Mouse (Mus musculus) heart, embryonic 14.5 days (tissue): Measurements from ENCODE around the gene Anp32a. TPM values are rescaled to one million over a fixed set of nuclear protein-coding genes. Genes with fewer than 3 reads are reported as not detected.

ENCODE experiments used
- ATAC-seq: fragments of 200-750 bp; cut with Nextera tagmentation; 2 replicates; pipeline ENCODE4 v1.8.0; 2017; ENCODE audit warnings: low read depth, moderate TSS enrichment; ENCODE audit not compliant: insufficient number of reproducible peaks, insufficient read depth, low FRiP score
- H3K27ac ChIP-seq, 2 experiments: fragments of 200-500 bp in 1 of 2; fragments of 300-500 bp in 1 of 2; sonication (generic) in 1 of 2; replicated peaks in 1 of 2; 2 replicates each; pipeline ENCODE4 v1.5.1; 2012 to 2014; ENCODE audit warnings: low read depth in 2 of 2, low read length in 2 of 2, control low read depth in 1 of 2, mild to moderate bottlenecking in 1 of 2, mixed read lengths in 1 of 2; ENCODE audit not compliant: control insufficient read depth in 1 of 2, insufficient read depth in 1 of 2
- H3K27me3 ChIP-seq: fragments of 300-500 bp; sonication (generic); 2 replicates; pipeline ENCODE4 v1.6.1; 2014; ENCODE audit warnings: mild to moderate bottlenecking, low read length, control low read depth; ENCODE audit not compliant: control insufficient read depth, insufficient read depth
- H3K36me3 ChIP-seq: fragments of 300-500 bp; sonication (generic); 2 replicates; pipeline ENCODE4 v1.6.1; 2014; ENCODE audit warnings: mild to moderate bottlenecking, control low read depth, low read length, mixed read lengths; ENCODE audit not compliant: control insufficient read depth, insufficient read depth
- H3K4me1 ChIP-seq, 2 experiments: fragments of 200-500 bp in 1 of 2; fragments of 300-500 bp in 1 of 2; sonication (generic) in 1 of 2; 2 replicates each; pipeline ENCODE4 v1.6.1; 2012 to 2014; ENCODE audit warnings: low read length in 2 of 2, control low read depth in 1 of 2, mixed read lengths in 1 of 2; ENCODE audit not compliant: control insufficient read depth in 2 of 2, insufficient read depth in 2 of 2
- H3K4me2 ChIP-seq: fragments of 300-500 bp; sonication (generic); 2 replicates; pipeline ENCODE4 v1.6.1; 2014; ENCODE audit warnings: mild to moderate bottlenecking, low read length
- H3K4me3 ChIP-seq, 2 experiments: fragments of 200-500 bp in 1 of 2; fragments of 300-500 bp in 1 of 2; sonication (generic) in 1 of 2; 2 replicates each; pipeline ENCODE4 v1.5.1; 2012 to 2014; ENCODE audit warnings: low read length in 2 of 2, mild to moderate bottlenecking in 2 of 2, control low read depth in 1 of 2, low read depth in 1 of 2, moderate library complexity in 1 of 2; ENCODE audit not compliant: control insufficient read depth in 1 of 2, insufficient read depth in 1 of 2
- H3K9ac ChIP-seq: fragments of 300-500 bp; sonication (generic); 2 replicates; pipeline ENCODE4 v1.6.1; 2014; ENCODE audit warnings: mild to moderate bottlenecking, low read length
- H3K9me3 ChIP-seq: fragments of 300-500 bp; sonication (generic); 2 replicates; pipeline ENCODE4 v1.6.1; 2016; ENCODE audit warnings: low read length, control low read depth; ENCODE audit not compliant: control insufficient read depth
- WGBS: fragments of 180-500 bp; shearing (Covaris S2); extraction: QIAGEN DNeasy Blood & Tissue Kit; methylation state at CpG from one replicate; pipeline ENCODE4 v1.1.7; 2014; 5-methylcytosine and 5-hydroxymethylcytosine counted together
- polyA plus RNA-seq: library from polyadenylated mRNA; unstranded; fragments of >200 nt; fragmentation: Nextera tagmentation; extraction: Ambion mirVana; gene quantifications from 2 replicates; pipeline ENCODE4 v1.2.1, GENCODE M21; 2014

The Anp32a gene
- polyA plus RNA-seq, 1 experiment from 2014 or later, result 92.8 TPM

DNA sequence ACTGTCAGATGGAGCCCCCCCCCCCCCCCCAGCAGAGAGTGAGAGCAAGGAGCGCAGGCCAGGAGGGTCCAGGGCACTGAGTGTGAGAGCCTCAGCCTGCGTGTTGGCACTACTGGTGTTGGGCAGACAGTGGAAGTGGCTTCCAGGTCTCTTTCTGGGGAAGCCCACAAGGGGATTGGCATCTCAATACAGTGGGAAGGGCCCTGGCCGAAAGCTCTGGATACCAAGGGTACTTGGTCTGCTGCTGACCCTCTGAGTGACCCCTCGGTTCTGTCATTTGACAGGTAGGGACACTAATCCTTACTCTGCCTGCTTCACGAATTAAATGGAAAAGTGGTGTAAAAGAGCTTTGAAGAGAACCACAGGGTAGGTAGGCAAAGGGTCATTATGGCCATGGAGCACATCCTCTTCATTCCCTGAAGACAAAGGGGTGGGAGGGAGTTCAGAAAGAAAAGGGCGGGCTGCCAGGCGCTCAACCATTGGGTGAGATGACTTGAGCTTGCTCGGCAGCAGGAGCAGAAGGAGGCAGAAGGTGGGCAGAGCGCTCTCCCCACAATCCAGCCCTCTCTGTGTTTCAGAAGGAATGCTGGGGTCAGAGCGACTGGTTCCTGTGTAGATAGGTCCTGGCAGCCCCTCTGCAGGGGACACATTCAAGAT, 79.3 kb downstream of the Anp32a start:
- Histone ChIP-seq H3K4me2 (peak overlapping the region; percentile 55; the same call in 1 of the 2 replicates), H3K9me3 (no peaks in the 10 kb centered on the region), H3K4me3 (0 out of 4 replicates have a peak overlapping the region, but pooled peaks of 1 of the 2 experiments have one; percentile 23), H3K27ac (peak overlapping the region; percentile 50 to 79; a peak in 2 of 4 replicates), H3K4me1 (peaks cover 24 to 41% of the 10 kb centered on the region in 2 experiments), H3K27me3 (no peaks in the 10 kb centered on the region), H3K9ac (peak overlapping the region; percentile 43; the same call in 1 of the 2 replicates), H3K36me3 (no peaks in the 10 kb centered on the region)
- no peak for ATAC-seq
- WGBS, result 64% methylated on average over 10 of the region's 10 CpGs

DNA sequence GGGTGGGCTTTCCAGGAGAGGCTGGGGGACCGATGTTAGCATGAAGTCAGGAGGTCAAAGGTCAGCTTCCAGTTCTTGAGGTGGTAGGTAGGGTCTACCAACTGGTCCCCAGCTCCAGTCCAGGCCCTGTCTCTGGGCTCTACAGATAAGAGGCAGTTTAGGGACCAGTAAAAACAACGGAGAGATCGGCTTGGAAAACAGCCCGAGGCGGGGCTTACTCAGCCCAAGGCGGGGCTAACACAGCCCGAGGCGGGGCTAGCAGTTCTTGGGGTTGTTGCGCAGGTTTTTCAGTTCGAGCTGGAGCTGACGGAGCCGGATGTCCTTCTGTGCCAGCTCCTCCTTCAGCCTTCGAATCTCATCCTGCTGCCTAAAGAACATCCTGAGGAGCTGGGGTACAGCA, 79.9 kb downstream of the Anp32a start:
- ATAC-seq, result peak; percentile 70
- Histone ChIP-seq H3K4me2 (peak overlapping the region; percentile 55), H3K27me3 (no peaks in the 10 kb centered on the region), H3K36me3 (no peaks in the 10 kb centered on the region), H3K4me1 (peaks cover 21 to 44% of the 10 kb centered on the region in 2 experiments), H3K4me3 (peak overlapping the region; percentile 2 to 23; a peak in 2 of 4 replicates), H3K27ac (peak overlapping the region; percentile 50 to 79), H3K9me3 (no peaks in the 10 kb centered on the region), H3K9ac (peak overlapping the region; percentile 43; the same call in 1 of the 2 replicates)
- 6% methylated on average over 13 of the region's 13 CpGs for WGBS

DNA sequence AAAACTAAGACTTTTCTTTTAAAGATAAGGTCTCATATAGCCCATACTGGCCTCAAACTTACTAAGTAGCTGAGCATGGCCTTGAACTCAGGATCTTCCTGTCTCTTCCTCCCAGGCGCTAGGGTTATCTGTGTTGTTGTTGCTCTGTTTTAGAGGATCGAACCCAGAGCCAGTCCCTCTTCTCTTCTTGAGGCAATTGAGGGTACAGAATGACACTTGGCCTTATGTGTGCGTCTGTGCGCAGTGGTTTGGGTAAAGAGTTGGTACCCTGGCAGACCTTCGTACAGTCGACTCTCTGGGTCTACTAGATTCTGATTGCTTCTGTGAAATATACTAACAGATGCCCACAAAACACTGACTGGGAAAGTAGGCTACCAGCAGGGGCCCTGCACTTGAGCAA, 80.8 kb downstream of the Anp32a start:
- 96% methylated on average over 6 of the region's 6 CpGs for WGBS
- ATAC-seq, result no peak
- Histone ChIP-seq H3K9me3 (no peaks in the 10 kb centered on the region), H3K9ac (no peak overlapping the region), H3K27me3 (no peaks in the 10 kb centered on the region), H3K4me2 (no peak overlapping the region), H3K36me3 (0 out of 2 replicates have a peak, but pooled peaks cover 3% of the 10 kb centered on the region), H3K4me1 (peaks cover 16 to 35% of the 10 kb centered on the region in 2 experiments; a peak in 3 of 4 replicates), H3K4me3 (no peak overlapping the region), H3K27ac (0 out of 4 replicates have a peak overlapping the region, but pooled peaks of 1 of the 2 experiments have one; percentile 79)

- Histone ChIP-seq H3K36me3 (peaks cover 5% of the 10 kb centered on the region; the same call in 1 of the 2 replicates), H3K9ac (no peak overlapping the region), H3K4me3 (no peak overlapping the region), H3K4me1 (peaks cover 17 to 33% of the 10 kb centered on the region in 2 experiments; a peak in 3 of 4 replicates), H3K9me3 (no peaks in the 10 kb centered on the region), H3K27ac (peak overlapping the region in 1 of 2 experiments; percentile 9; a peak in 1 of 4 replicates), H3K4me2 (no peak overlapping the region), H3K27me3 (no peaks in the 10 kb centered on the region)
- WGBS, result 57% methylated on average over 10 of the region's 10 CpGs
- ATAC-seq, result no peak
Measured at GRCm38 (mm10) chr9:62422926-62423325, 81.8 kb downstream of the Anp32a start.

GRCm38 (mm10) chr9:62423871-62424270, 82.8 kb downstream of the Anp32a start:
- no peak for ATAC-seq
- Histone ChIP-seq H3K27me3 (no peaks in the 10 kb centered on the region), H3K4me1 (peaks cover 17 to 31% of the 10 kb centered on the region in 2 experiments; a peak in 3 of 4 replicates), H3K4me3 (no peak overlapping the region), H3K9ac (no peak overlapping the region), H3K4me2 (no peak overlapping the region), H3K9me3 (no peaks in the 10 kb centered on the region), H3K36me3 (peaks cover 7% of the 10 kb centered on the region; the same call in 1 of the 2 replicates), H3K27ac (no peak overlapping the region)
- 94% methylated on average over 10 of the region's 10 CpGs for WGBS

- peaks cover 7% of the 10 kb centered on the region; the same call in 1 of the 2 replicates for H3K36me3 ChIP-seq
- H3K4me3 ChIP-seq, result no peak overlapping the region
- no peak overlapping the region for H3K4me2 ChIP-seq
- H3K9me3 ChIP-seq, result no peaks in the 10 kb centered on the region
- ATAC-seq, result no peak
- 35% methylated on average over 5 of the region's 5 CpGs for WGBS
- H3K4me1 ChIP-seq, result peaks cover 13 to 25% of the 10 kb centered on the region in 2 experiments; a peak in 3 of 4 replicates
- H3K27ac ChIP-seq, result peak overlapping the region in 1 of 2 experiments; percentile 51; a peak in 2 of 4 replicates
- H3K27me3 ChIP-seq, result no peaks in the 10 kb centered on the region
- H3K9ac ChIP-seq, result no peak overlapping the region
Measured at GRCm38 (mm10) chr9:62425265-62425664, 84.2 kb downstream of the Anp32a start.

DNA sequence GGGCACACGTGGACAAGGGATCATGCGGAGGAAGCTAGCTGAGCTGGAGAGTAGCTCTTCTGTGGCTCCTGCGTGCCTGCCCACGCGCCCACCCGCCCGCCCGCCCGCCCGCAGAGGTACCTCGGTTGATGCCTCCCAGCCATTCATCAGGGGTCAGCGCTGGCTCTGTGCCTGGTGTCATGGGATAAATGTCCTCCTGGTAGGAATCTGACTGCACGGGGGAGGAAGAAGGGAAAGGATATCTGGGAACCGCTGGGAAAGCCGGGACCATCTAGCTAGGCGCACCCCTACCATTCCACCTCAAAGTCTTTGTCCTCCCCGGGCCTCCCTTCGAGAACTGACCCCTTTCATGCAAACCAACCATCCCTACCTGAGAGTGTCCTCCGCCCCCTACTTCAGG, 84.9 kb downstream of the Anp32a start:
- WGBS, result 87% methylated on average over 19 of the region's 19 CpGs

More for the DNA sequence above, 84.9 kb downstream of the Anp32a start:
- no peak for ATAC-seq
- H3K4me2 ChIP-seq, result no peak overlapping the region
- H3K36me3 ChIP-seq, result peaks cover 7% of the 10 kb centered on the region; the same call in 1 of the 2 replicates
- no peak overlapping the region for H3K9ac ChIP-seq
- no peaks in the 10 kb centered on the region for H3K9me3 ChIP-seq
- H3K4me1 ChIP-seq, result peaks cover 8 to 18% of the 10 kb centered on the region in 2 experiments; a peak in 3 of 4 replicates
- no peak overlapping the region for H3K4me3 ChIP-seq
- H3K27me3 ChIP-seq, result no peaks in the 10 kb centered on the region
- peak overlapping the region in 1 of 2 experiments; percentile 51; a peak in 1 of 4 replicates for H3K27ac ChIP-seq
